Mouse (Mus musculus): Measurements from ENCODE around the gene Gcnt7. TPM values are rescaled to one million over a fixed set of nuclear protein-coding genes. Genes with fewer than 3 reads are reported as not detected.

Gcnt7 gene
- polyA plus RNA-seq, 1 experiment from 2014 or later: 0.40 TPM

GRCm38 (mm10) chr2:172496736-172497345, 38.4 kb upstream of the Gcnt7 start:
- no peak overlapping the region for H3K4me3 ChIP-seq (ENCODE audit: low read depth, low read length)
- no peak for DNase-seq
- TF ChIP-seq CTCF (IDR thresholded peaks at IDR 0.05; ENCODE audit: low read depth) (no peak), EP300 (IDR thresholded peaks at IDR 0.05; ENCODE audit: low read depth) (no peak)
- H3K9me3 ChIP-seq (ENCODE audit: low read length): no peaks in the 10 kb centered on the region
- no peak overlapping the region for H3K9ac ChIP-seq (replicated peaks)
- 59% methylated on average over 8 of the region's 8 CpGs for WGBS (ENCODE audit: insufficient replicate concordance)
- no peak overlapping the region for H3K4me2 ChIP-seq (ENCODE audit: low read depth, low read length)
- H3K36me3 ChIP-seq (replicated peaks; ENCODE audit: insufficient read depth, low read length): no peaks in the 10 kb centered on the region
- no peaks in the 10 kb centered on the region for H3K4me1 ChIP-seq (ENCODE audit: insufficient read depth)
- no peak overlapping the region for H3K27ac ChIP-seq (ENCODE audit: low read depth)
- no peak for ATAC-seq
- H3K27me3 ChIP-seq (ENCODE audit: insufficient read depth, low read length): no peaks in the 10 kb centered on the region

GRCm38 (mm10) chr2:172484696-172485370, 26.4 kb upstream of the Gcnt7 start:
- Histone ChIP-seq H3K4me2 (ENCODE audit: low read depth, low read length) (no peak overlapping the region), H3K9ac (replicated peaks) (no peak overlapping the region), H3K27ac (ENCODE audit: low read depth) (no peak overlapping the region), H3K36me3 (replicated peaks; ENCODE audit: insufficient read depth, low read length) (no peaks in the 10 kb centered on the region), H3K9me3 (ENCODE audit: low read length) (no peaks in the 10 kb centered on the region), H3K4me1 (ENCODE audit: insufficient read depth) (no peaks in the 10 kb centered on the region), H3K27me3 (ENCODE audit: insufficient read depth, low read length) (no peaks in the 10 kb centered on the region), H3K4me3 (ENCODE audit: low read depth, low read length) (no peak overlapping the region)
- ATAC-seq: no peak
- DNase-seq: no peak
- 57% methylated on average over 12 of the region's 12 CpGs for WGBS (ENCODE audit: insufficient replicate concordance)
- TF ChIP-seq CTCF (IDR thresholded peaks at IDR 0.05; ENCODE audit: low read depth): no peak
- no peak for TF ChIP-seq EP300 (IDR thresholded peaks at IDR 0.05; ENCODE audit: low read depth)

GRCm38 (mm10) chr2:172483766-172484413, 25.5 kb upstream of the Gcnt7 start:
- H3K4me3 ChIP-seq (ENCODE audit: low read depth, low read length): no peak overlapping the region
- WGBS (ENCODE audit: insufficient replicate concordance): 83% methylated on average over 14 of the region's 14 CpGs
- H3K4me1 ChIP-seq (ENCODE audit: insufficient read depth): no peaks in the 10 kb centered on the region
- no peaks in the 10 kb centered on the region for H3K27me3 ChIP-seq (ENCODE audit: insufficient read depth, low read length)
- ATAC-seq (no peak), DNase-seq (no peak)
- H3K27ac ChIP-seq (ENCODE audit: low read depth): no peak overlapping the region
- no peaks in the 10 kb centered on the region for H3K36me3 ChIP-seq (replicated peaks; ENCODE audit: insufficient read depth, low read length)
- no peaks in the 10 kb centered on the region for H3K9me3 ChIP-seq (ENCODE audit: low read length)
- H3K4me2 ChIP-seq (ENCODE audit: low read depth, low read length): no peak overlapping the region
- no peak overlapping the region for H3K9ac ChIP-seq (replicated peaks)
- no peak for TF ChIP-seq CTCF (IDR thresholded peaks at IDR 0.05; ENCODE audit: low read depth)
- TF ChIP-seq EP300 (IDR thresholded peaks at IDR 0.05; ENCODE audit: low read depth): no peak

GRCm38 (mm10) chr2:172481654-172482385, 23.4 kb upstream of the Gcnt7 start:
- Histone ChIP-seq H3K4me1 (ENCODE audit: insufficient read depth) (peaks cover 2% of the 10 kb centered on the region; the same call in 1 of the 2 replicates), H3K4me2 (ENCODE audit: low read depth, low read length) (no peak overlapping the region), H3K9ac (replicated peaks) (no peak overlapping the region), H3K9me3 (ENCODE audit: low read length) (no peaks in the 10 kb centered on the region), H3K4me3 (ENCODE audit: low read depth, low read length) (no peak overlapping the region), H3K27ac (ENCODE audit: low read depth) (no peak overlapping the region), H3K27me3 (ENCODE audit: insufficient read depth, low read length) (no peaks in the 10 kb centered on the region), H3K36me3 (replicated peaks; ENCODE audit: insufficient read depth, low read length) (no peaks in the 10 kb centered on the region)
- WGBS (ENCODE audit: insufficient replicate concordance): 55% methylated on average over 16 of the region's 16 CpGs
- DNase-seq (no peak), ATAC-seq (no peak)
- TF ChIP-seq EP300 (IDR thresholded peaks at IDR 0.05; ENCODE audit: low read depth) (no peak), CTCF (IDR thresholded peaks at IDR 0.05; ENCODE audit: low read depth) (no peak)

GRCm38 (mm10) chr2:172480296-172480695, 21.9 kb upstream of the Gcnt7 start:
- 57% methylated on average over 7 of the region's 7 CpGs for WGBS (ENCODE audit: insufficient replicate concordance)
- TF ChIP-seq CTCF (IDR thresholded peaks at IDR 0.05; ENCODE audit: low read depth) (no peak), EP300 (IDR thresholded peaks at IDR 0.05; ENCODE audit: low read depth) (no peak)
- H3K9me3 ChIP-seq (ENCODE audit: low read length): no peaks in the 10 kb centered on the region
- H3K27ac ChIP-seq (ENCODE audit: low read depth): no peak overlapping the region
- ATAC-seq (no peak), DNase-seq (no peak)
- no peak overlapping the region for H3K4me2 ChIP-seq (ENCODE audit: low read depth, low read length)
- H3K9ac ChIP-seq (replicated peaks): no peak overlapping the region
- no peaks in the 10 kb centered on the region for H3K36me3 ChIP-seq (replicated peaks; ENCODE audit: insufficient read depth, low read length)
- no peaks in the 10 kb centered on the region for H3K27me3 ChIP-seq (ENCODE audit: insufficient read depth, low read length)
- peaks cover 2% of the 10 kb centered on the region; the same call in 1 of the 2 replicates for H3K4me1 ChIP-seq (ENCODE audit: insufficient read depth)
- no peak overlapping the region for H3K4me3 ChIP-seq (ENCODE audit: low read depth, low read length)

GRCm38 (mm10) chr2:172477860-172478259, 19.5 kb upstream of the Gcnt7 start:
- DNase-seq: peak; percentile 41
- no peak overlapping the region for H3K4me3 ChIP-seq (ENCODE audit: low read depth, low read length)
- H3K27me3 ChIP-seq (ENCODE audit: insufficient read depth, low read length): no peaks in the 10 kb centered on the region
- TF ChIP-seq CTCF (IDR thresholded peaks at IDR 0.05; ENCODE audit: low read depth) (peak; percentile 82), EP300 (IDR thresholded peaks at IDR 0.05; ENCODE audit: low read depth) (no peak)
- no peak; the same call in 1 of the 2 replicates for ATAC-seq
- H3K36me3 ChIP-seq (replicated peaks; ENCODE audit: insufficient read depth, low read length): no peaks in the 10 kb centered on the region
- peaks cover 2% of the 10 kb centered on the region; the same call in 1 of the 2 replicates for H3K4me1 ChIP-seq (ENCODE audit: insufficient read depth)
- no peak overlapping the region for H3K9ac ChIP-seq (replicated peaks)
- H3K27ac ChIP-seq (ENCODE audit: low read depth): no peak overlapping the region
- WGBS (ENCODE audit: insufficient replicate concordance): 0% methylated on average over 2 of the region's 2 CpGs
- H3K4me2 ChIP-seq (ENCODE audit: low read depth, low read length): no peak overlapping the region
- H3K9me3 ChIP-seq (ENCODE audit: low read length): no peaks in the 10 kb centered on the region
